Mouse (Mus musculus): ENCODE results near the gene Ing5.
"Not testable (repeated sequence)": the region's sequence is repeated elsewhere in the genome, so short reads cannot be mapped to it uniquely, and the experiment has no call there.

Gene Ing5

GRCm38 (mm10) chr1:93811495-93812039 is 7.8 kb downstream of the Ing5 start:
- no peak for DNase-seq (ENCODE audit: low spot score)

GRCm38 (mm10) chr1:93817823-93818532 is 14.2 kb downstream of the Ing5 start:
- no peak for DNase-seq (ENCODE audit: low spot score)

GRCm38 (mm10) chr1:93818722-93819121 is 15.0 kb downstream of the Ing5 start:
- DNase-seq (ENCODE audit: low spot score) = no peak

GRCm38 (mm10) chr1:93823796-93824495 is 20.2 kb downstream of the Ing5 start:
- DNase-seq (ENCODE audit: low spot score) = no peak

- DNase-seq (ENCODE audit: low spot score) = no peak
Observed at GRCm38 (mm10) chr1:93824609-93825008, 20.8 kb downstream of the Ing5 start, which contains the start of gene D2hgdh. Gene D2hgdh (plus strand): TSS chr1:93824909.

- peak; percentile 96 for DNase-seq (ENCODE audit: low spot score)
Observed at GRCm38 (mm10) chr1:93825105-93825674, 21.4 kb downstream of the Ing5 start.

- DNase-seq (ENCODE audit: low spot score) = no peak
Observed at GRCm38 (mm10) chr1:93825771-93826539, 22.2 kb downstream of the Ing5 start.

GRCm38 (mm10) chr1:93826540-93826835 is 22.7 kb downstream of the Ing5 start:
- DNase-seq (ENCODE audit: low spot score) = no peak

GRCm38 (mm10) chr1:93832754-93833360 is 29.1 kb downstream of the Ing5 start:
- not testable (repeated sequence) for DNase-seq (ENCODE audit: low spot score)

- DNase-seq (ENCODE audit: low spot score) = no peak
Observed at GRCm38 (mm10) chr1:93834671-93835150, 30.9 kb downstream of the Ing5 start.

GRCm38 (mm10) chr1:93835211-93835610 is 31.4 kb downstream of the Ing5 start:
- DNase-seq (ENCODE audit: low spot score) = no peak

- DNase-seq (ENCODE audit: low spot score) = no peak
Observed at GRCm38 (mm10) chr1:93835876-93836531, 32.2 kb downstream of the Ing5 start.

GRCm38 (mm10) chr1:93836532-93836913 is 32.8 kb downstream of the Ing5 start:
- DNase-seq (ENCODE audit: low spot score) = no peak

GRCm38 (mm10) chr1:93837335-93837734 is 33.6 kb downstream of the Ing5 start:
- DNase-seq (ENCODE audit: low spot score) = no peak

- DNase-seq (ENCODE audit: low spot score) = not testable (repeated sequence)
Observed at GRCm38 (mm10) chr1:93838569-93838968, 34.8 kb downstream of the Ing5 start.

- DNase-seq (ENCODE audit: low spot score) = not testable (repeated sequence)
Observed at GRCm38 (mm10) chr1:93845766-93846366, 42.1 kb downstream of the Ing5 start.

- not testable (repeated sequence) for DNase-seq (ENCODE audit: low spot score)
Observed at GRCm38 (mm10) chr1:93855790-93856189, 52.0 kb downstream of the Ing5 start.

GRCm38 (mm10) chr1:93857370-93857769 is 53.6 kb downstream of the Ing5 start:
- DNase-seq (ENCODE audit: low spot score) = no peak

- DNase-seq (ENCODE audit: low spot score) = no peak
Observed at GRCm38 (mm10) chr1:93857991-93858390, 54.2 kb downstream of the Ing5 start.

GRCm38 (mm10) chr1:93859619-93860018 is 55.9 kb downstream of the Ing5 start:
- no peak for DNase-seq (ENCODE audit: low spot score)

GRCm38 (mm10) chr1:93861048-93861447 is 57.3 kb downstream of the Ing5 start, which contains the start of gene Gal3st2:
Gene Gal3st2 (plus strand): TSS chr1:93861306.
- not testable (repeated sequence) for DNase-seq (ENCODE audit: low spot score)

Data from yolk sac, embryonic 10.5 days (tissue).